Mouse (Mus musculus): ENCODE measurements around the gene Pycard.
"Not testable (repeated sequence)": the region's sequence is repeated elsewhere in the genome, so short reads cannot be mapped to it uniquely, and the experiment has no call there.

Gene Pycard

GRCm38 (mm10) chr7:127946470-127947023, 47.1 kb downstream of the Pycard start, which contains the start of gene Prss36:
Gene Prss36, minus strand, starts transcription at chr7:127946725.
- in situ Hi-C loops (cut with MboI, MseI) = no loop called here

DNA sequence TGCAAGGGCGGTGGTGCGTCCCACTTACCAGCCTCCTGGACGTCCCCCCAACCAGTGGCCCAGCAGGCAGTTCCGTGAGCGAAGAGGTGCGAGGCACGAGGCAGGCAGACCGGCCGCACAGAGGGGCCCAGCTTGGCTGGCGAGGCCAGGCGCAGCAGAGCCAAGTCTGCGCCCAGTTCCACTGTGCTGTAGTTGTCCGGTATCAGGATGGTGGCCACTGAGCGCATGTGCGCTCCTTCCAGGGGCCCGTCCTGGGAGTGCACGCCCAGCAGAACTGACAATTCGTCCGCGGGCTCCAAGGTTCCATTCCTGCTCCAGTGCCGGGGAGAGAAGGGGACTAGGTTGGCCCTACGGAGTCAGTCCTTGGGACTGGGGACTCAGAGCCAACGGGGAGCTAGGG, 49.1 kb downstream of the Pycard start:
- in situ Hi-C loops (cut with MboI, MseI) = no loop called here

DNA sequence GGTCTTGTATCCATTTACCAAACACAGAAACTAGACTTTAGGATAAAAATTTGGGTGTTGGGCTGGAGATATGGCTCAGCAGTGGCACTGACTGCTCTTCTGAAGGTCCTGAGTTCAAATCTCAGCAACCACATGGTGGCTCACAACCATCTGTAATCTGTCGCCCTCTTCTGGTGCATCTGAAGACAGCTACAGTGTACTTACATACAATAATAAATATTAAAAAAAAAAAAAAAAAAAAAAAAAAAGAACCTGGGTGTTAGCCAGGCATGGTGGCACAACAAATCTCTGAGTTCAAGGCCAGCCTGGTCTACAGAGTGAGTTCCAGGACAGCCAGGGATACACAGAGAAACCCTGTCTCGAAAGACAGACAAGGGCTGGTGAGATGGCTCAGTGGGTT, 51.6 kb downstream of the Pycard start:
- in situ Hi-C loops (cut with MboI, MseI) = not testable (repeated sequence)

Data from regulatory T cell (primary cell).